Mouse (Mus musculus) natural killer cell, adult 2 months (primary cell): ENCODE results near the gene Rnf13.
A peak's percentile ranks its signal among the peaks of the same experiment; 100 is the strongest.

Source experiments
- DNase-seq, 2 experiments: peaks; one replicate each; pipeline ENCODE4 v3.0.0; 2022; ENCODE audit warnings: low spot score in 2 of 2

Gene Rnf13

DNA sequence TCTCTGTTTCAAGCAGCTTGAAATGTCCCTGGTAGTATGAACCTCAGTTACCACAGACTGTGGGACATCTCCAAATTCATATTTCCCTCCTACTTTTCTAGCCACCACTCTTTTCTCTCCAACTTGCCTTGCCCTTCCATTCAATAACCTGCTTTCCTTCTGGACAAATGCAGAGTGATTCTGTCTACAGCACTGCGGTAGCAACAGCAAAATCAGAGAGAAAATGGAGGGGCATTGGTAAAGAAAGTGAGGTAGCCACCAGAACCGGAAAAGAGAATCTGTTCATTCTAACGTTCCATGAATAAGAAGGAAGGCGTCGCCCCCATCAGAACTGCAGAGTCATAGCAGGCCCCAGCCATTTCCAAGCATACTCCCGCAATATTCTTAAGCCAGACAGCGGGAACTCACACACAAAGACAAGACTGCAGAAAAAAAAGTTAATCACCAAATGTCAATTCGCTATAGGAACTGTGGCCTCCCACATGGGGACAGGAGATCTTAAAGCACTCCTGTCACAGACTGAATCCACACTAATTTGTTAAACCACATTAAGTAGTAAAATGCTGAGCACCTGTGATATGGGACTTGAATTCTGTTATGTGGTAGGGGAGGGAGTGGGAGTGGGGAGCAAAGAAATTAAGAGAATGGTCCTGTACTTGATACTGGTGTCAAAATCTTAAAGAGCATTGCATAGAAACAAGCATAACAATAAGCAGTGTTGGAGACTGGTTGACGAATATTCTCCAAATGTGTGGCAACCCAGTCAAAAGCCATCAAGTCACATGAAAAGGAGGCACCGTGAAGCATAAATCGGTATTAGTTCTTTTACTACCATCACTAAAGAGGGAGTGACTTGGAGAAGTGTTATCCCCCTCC is 110.2 kb downstream of the Rnf13 start:
- DNase-seq: no peak

DNA sequence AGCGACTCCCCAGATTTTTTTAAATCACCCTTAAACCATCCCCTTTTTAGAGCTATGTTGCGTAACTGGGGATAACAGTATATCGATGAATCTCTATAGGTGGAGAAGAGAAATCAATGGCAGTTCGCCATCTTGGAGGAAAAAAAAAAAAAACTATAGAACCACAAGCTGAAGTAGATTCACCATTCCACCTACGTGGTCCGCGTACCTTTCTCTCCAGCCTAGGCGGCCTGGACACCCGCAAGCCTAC is 110.7 kb downstream of the Rnf13 start:
- no peak for DNase-seq

DNA sequence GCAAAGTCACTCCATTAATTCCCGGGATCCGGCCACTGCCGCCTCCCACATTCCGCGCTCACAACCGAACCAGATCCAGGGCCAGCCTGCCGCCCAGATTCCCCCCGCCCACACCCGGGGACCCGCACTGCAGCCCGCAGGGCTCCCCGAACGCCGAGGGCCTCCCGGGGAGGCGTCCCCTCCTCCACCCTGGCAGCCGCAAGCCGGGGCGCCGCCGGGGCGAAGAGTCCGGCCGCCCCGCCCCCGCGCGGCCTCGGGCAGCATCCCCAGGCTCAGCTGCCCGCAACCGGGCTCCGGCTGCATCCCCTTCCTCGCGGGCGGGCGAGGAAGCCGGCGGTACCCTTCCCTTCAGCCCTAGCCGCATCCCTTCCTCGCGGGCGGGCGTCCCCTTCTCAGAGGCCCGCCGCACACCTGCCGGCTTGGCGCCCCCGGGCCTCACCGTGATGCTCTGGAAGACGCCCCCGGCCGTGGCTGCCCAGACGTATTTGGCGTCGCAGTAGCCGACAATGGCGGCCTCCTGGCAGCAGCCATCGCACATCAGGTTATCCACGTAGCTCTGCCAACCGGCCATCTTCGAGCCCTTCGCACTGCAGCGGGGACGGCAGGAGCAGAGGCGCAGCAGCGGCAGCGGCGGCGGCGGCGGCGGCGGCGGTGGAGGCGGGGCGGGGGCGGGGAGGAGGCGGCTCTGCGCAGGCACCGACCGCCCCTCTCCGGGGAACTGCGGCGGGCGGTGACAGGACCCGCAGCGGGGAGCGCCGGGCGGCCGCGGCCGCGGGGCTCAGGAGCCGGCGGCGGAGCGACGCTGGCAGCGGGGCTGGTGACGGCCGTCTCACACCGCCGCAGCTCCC is 111.3 kb downstream of the Rnf13 start:
- DNase-seq: peak in 1 of 2 experiments; percentile 18

DNA sequence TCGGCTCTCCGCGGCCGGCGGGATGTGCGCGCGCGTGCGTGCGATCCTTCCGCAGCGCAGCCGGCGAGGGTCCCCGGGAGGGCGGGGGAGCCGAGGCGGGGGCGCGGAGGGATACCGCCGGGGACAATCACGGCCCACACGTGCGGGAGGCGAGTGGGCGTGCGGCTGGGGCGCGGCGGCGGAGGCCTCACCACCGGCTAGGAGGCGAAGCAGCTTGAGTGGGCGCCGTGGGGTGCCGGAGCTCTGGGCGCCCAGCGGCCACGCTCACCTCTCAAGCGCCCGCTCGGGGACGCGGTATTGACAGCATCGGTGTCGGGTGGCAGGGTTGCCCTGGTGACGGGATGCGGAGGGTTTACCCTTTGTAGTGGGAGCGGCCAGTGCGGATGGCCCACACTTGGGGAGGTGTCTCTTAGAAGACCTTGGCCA is 111.9 kb downstream of the Rnf13 start, which contains the start of gene Pfn2:
Gene Pfn2, minus strand, starts transcription at position 320 of the 426 bp plus-strand sequence.
- DNase-seq: peak; percentile 6 to 47

DNA sequence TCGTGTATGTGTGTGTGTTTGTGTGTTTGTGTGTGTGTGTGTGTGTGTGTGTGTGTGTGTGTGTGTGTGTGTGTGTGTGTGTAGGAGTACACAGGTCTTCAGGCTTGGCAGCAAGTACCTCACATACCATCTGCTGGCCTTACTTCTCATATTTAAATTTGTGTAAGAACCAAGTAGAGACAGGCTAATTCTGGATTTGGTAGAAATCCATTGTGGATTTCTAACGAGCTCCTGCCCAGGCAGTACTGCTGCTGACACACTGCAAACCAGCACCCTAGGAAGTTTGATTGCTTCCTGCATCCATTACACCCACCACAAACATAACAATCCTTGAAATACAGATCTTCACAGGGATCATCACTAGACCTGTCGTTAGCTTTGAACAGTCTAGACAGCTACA is 147.1 kb downstream of the Rnf13 start:
- no peak for DNase-seq
